Mouse (Mus musculus) frontal cortex, adult 2 months (tissue): ENCODE measurements around the gene Rorb. TPM values are rescaled to one million over a fixed set of nuclear protein-coding genes. Genes with fewer than 3 reads are reported as not detected.

Source experiments
- DNase-seq, 2 experiments: peaks; one replicate each; pipeline ENCODE4 v3.0.0; 2022; ENCODE audit warnings: low spot score in 1 of 2; ENCODE audit errors: extremely low spot score in 1 of 2
- polyA plus RNA-seq: library from polyadenylated mRNA; depleted of rRNA; stranded (reverse); fragments of >200 nt; gene quantifications from 2 replicates; pipeline ENCODE4 v1.2.3, GENCODE M21; 2012; rRNA removed

The Rorb gene
- 10.6 and 11.8 TPM in 2 replicates for polyA plus RNA-seq

DNA sequence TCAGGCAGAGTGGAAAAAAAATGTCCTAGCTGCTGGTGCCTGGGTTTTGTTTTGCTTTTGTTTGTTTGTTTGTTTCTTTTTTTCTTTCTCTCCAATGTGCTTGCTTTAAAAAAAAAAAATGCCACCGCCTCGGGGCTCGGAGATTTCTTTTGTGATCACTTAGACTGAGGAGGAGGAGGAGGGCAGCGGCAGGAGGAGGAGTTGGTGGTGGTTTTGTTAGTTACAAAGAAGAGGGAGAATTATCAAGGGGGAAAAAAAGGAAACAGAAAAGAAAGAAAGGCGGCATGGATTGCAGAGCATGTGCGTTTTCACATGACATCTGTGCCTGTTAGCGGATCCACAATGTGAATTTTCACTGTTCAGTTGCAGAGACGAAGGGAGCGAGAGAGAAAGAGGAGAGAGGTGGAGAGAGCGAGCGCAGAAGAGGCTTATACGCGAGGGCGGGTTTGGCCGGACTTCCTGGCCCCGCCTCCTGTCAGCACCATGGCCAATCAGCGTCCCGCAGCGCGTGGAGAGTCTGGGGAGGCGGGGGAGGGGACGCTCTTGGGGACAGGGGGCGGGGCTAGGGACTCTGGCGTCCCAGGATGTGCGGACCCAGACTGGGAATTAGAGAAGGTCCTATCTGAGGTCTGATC is at the start of gene Rorb:
Gene Rorb, minus strand, starts transcription at position 404 of the 635 bp plus-strand sequence.
- peak; percentile 59 to 89 for DNase-seq

DNA sequence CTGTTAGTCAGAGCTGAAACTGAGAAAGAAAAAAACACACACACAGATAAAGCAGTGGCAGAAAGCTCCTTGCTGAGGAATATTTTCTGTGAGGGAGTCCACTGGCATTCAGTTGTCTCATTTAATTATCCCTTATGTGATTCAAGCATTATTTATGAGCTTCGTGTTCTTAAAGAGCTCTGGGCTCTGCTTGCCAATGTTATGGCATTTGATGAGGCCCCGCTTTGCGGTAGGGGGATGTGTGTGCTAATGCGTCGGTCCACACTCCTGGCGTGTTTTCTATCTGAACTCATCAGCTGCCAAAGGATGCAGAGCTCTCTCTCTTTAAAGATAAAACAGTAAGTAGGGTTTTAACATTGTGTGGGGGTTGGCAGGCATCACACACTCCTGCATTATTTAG is 37.9 kb upstream of the Rorb start:
- no peak for DNase-seq

DNA sequence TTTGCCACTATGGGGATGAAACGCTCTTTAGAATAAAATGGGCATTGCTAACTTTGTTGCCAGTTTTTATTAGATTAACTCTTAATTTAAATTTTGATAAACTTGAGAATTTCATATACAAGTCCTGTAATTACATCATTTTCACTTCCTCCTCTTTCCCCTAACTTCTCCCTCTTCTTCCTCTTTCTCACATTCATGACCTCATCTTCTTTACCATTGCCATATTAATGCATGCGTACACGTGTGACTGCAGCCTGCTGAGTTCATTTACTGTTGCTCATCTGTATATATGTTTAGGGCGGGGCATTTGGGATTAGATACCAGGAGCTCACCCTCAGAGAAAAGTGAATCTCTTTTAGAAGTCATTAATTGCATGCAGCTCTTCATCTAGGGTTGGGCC is 33.5 kb upstream of the Rorb start:
- DNase-seq: no peak

DNA sequence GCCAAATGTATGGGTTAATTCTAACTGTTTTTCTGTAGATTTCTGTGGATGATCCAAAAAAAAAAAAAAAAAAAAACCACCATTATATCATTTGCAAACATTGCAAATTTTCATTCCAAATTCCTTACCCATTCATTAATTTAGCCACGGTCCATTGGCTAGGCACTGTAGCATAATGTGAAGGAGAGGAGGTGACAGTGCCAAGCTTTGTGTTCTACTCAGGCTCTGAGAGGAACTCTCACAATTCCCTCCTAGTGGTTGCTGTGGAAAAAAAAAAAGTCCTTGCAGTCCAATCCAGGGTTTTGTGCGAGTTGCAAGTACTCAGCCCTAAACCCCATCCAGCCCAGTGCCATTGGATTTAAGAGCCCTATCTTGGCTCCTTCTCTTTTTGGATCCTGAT is 25.9 kb upstream of the Rorb start:
- no peak for DNase-seq

DNA sequence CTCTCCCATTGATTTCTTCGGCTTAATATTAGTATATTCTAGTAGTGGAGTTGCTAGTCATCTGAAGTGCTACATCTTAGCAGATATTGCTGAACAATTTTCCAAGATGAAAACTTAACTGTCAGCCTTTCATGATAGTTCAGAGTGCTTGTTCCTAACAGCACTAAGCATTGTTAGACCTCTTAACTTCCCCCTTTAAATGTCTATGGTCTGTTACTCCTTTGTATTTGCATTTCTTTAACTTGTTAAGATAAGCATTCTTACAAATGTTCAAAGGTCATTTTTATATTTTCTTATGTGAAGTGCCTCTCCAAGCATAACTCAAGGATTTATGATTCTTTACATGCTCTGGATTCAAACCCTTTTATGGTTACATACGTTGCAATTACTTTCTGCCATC is 24.8 kb upstream of the Rorb start:
- DNase-seq: no peak

DNA sequence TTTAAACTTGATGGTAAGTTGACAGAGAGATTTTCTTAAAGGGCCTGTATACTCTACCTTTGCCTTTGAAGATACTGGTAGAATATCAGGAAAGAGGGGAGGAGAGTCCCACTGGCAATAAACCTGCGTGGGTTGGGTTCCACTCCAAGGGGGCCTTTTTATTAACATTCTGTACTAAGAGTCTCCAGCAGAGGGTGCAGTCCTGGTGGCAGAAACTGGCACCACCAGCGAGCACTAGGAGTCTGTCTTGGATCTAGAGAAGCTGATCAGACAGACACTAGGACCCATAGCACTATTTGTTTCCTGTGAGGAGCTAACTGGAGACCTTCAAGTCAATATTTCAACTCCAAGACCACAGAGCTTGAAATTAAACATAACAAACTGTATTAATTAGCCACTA is 11.3 kb upstream of the Rorb start:
- DNase-seq: no peak

DNA sequence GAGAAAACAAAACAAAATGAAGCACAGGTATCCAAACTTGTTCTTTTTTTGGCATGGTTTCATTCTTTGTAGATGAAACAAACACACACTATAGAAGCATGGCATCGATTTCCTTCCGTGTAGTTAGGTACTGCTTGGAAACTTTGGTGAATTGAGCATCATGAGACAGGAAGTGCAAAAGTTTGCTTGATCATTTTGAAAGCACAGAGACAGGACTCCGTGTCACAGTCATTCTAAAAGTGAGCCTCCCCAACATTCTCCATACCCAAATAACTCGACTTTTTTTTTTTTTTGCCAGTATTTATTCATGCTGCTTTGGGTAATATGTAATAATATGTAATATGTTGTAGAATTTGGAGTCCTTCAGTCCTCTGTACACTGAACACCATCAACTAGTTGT is 1.2 kb upstream of the Rorb start:
- DNase-seq: no peak

DNA sequence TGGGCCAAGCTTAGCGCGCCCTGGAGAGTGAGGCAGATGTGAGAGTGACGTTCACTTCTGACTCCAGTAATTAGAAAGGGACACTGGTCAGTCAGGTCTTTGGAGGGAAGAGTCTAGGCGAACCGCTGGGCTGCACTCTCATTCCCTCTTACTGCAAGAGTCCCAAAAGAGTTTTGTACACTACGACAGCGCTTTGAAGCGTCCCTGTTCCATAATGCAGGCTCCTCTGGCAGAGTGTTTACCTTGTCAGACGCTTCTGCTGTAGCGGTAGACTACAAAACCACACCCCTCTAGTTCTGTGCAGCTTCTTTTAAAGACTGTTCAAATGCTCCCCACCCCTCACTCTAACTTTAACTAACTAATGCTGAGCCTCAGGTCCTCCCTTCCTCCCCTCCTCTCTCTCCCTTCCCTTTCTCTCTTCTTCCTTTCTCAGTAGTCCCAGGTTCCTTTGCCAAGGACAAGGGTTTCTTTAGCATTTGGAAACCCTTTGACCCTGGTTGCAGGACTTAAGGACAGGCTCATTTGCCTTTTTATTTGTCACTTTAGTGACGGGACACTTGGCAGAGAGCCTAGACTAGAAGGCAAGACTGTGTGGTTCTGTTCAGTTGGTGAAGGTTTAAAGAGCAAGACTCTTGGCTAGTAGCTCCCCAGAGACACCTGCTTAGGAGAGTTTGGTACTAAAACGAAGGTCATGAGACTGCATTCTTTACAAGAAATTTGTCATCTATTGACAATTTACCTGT is 603 bp upstream of the Rorb start:
- no peak for DNase-seq

DNA sequence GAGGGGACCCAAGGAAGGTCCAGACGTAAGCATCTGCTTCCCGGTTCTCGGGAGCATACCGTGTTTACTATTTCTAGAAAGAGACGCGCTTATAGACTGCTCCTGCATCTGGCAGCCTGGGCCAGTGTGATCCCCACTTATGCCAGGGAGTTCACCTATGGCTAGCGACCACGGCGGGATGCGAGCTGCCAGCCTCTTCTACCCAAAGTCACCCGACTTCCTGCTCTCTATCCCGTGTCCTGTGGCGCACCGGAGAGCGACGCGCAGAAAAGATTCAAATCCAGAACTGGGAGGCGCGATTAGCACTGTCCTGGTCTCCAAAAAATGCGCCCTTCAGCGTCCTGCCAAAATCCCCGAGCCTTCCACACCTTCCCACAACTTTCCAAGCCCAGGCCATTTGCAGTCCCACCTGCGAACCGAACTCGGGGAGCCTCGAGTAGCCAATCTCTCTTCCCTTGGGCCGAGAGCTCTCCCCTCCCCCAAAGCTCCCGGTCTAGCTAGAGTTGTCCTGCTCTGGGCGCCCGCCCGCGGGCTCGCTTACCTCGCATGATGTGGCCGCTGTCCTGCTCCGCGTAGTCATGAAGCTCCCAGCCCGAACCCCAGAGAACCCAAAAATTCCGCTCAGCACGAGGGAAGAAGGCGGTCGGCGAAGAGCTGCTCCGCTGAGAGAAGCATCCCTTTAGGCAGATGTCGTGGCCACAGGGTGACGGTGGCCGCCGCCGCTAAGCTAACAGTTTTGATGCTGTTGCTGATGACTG is 806 bp downstream of the Rorb start:
- DNase-seq: peak in 1 of 2 experiments; percentile 45

DNA sequence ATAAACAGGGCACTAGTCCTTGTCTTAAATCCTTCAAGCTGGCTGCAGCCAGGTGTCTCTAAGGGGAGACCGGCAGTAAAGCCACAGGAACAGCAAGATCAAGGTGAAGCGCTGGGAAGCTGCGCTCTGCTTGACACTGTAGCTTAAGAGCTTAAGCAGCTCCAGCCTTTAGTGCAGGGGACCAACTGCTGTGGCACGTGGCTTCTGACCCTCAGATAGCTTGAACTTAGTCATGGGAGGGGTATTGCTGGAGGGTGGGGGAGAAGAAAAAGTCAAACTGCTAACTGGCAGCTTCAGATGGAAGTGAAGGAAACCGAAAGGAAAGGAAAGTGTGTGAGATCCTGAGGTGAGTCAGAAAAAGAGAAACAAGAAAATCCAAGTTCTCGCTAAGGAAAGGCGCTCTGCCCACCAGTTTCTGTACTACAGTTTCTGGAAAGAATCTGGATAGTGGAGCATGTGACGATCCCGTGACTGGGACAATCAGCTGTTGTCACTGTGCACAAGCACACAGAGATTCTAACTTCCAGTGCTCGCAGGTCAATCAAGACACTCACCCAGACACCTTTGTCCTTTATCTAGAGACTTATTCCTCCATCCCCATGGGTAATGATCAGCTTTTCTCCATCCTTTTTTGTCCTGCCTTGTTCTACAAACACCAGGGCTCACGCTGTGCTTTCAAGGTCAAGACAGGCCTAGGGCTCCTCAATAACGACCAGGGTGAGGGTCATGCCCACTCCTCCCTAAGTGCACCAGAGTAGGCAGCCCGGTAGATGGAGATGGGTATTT is 2.2 kb downstream of the Rorb start:
- peak in 1 of 2 experiments; percentile 52 for DNase-seq

DNA sequence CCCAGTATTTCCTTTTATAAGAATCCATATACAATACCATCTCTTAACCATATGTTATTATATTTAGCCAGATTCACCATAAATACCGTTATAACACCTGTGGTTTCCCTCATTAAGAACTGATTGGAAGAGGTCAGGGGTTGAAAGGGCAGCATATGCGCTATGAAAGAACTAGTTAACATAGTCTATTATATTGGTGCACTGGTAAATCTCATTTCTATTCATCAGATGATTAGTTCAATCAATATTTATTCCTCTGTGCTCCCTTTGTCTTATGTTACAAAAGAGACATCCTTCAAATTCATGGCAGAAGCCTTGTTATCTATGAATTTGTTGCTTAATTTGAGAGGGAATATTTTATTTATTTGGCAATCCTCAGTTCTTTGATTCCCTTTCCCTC is 6.4 kb downstream of the Rorb start:
- DNase-seq: no peak

DNA sequence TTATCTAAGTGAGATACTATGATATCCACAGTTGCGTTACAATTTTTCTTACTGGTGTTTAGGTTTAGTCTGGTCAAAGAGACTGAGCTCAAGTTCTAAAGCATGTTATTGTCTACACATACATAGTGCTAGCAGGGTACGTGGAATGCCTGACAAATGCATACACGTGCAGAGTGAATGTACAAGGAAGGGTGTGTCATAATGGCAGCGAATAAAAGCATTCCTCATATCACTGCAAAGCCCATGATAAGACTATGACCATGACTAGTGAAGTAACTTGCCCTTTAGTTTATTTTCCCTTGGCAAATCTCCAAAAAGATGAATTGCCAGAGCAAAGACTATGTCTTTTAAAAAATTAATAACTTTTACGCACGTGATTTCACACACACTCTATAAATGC is 13.8 kb downstream of the Rorb start:
- DNase-seq: no peak

DNA sequence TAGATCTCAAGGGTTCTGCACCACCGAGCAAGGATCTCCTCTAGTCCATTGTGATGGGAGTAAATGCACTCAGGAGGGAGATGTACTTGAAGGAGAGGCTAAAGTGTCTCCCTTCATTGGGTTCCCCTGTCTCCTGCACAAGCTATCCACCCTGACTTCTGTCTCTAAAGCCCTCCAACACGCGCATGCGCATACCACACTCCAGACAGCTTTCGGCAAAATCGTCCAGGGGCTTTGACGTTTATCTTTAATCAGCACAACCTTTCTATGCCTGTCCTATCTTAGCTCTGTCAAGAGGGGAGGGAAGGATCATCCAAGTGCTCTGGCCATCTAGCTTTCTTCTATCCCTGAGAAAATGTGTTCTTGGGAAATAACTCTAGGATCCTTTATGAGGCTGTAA is 21.6 kb downstream of the Rorb start:
- no peak for DNase-seq

DNA sequence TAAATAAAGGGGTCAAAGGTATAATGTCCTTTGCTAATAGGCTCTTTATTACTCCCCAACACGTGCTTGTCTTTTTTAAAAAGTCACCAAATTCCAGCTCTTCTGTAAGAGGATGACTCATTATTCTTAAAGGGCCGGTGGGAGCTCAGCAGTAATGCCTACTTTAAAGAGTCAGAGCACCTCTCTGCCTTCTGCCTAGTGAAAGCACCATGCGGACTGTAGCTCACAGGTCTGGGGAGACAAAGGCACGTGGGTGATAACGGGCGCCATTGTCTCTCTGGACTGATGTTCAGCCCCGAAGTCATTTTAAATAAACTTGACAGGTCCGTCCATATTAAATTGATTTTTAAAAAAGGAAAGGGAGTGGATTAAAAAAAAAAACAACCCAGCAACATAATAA is 33.1 kb downstream of the Rorb start:
- DNase-seq: no peak

DNA sequence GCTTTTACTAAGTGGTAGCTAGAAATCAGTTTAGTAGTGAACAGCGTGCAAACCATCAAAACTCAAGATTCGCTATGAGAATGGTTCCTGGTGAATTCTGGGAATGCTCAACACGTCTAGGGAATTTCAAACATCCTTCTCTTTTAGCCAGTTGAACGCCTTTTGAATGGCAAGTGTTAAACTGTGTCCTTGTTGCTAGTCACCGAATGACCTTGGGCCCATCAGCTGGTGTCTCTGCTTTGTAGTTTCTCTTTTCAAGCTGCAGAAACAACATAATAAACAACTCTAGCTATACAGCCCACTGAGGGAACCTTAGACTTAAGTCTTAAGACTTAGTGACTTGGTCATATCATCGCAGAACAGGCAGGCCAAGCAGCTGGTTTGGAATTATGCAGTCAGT is 36.2 kb downstream of the Rorb start:
- DNase-seq: no peak

DNA sequence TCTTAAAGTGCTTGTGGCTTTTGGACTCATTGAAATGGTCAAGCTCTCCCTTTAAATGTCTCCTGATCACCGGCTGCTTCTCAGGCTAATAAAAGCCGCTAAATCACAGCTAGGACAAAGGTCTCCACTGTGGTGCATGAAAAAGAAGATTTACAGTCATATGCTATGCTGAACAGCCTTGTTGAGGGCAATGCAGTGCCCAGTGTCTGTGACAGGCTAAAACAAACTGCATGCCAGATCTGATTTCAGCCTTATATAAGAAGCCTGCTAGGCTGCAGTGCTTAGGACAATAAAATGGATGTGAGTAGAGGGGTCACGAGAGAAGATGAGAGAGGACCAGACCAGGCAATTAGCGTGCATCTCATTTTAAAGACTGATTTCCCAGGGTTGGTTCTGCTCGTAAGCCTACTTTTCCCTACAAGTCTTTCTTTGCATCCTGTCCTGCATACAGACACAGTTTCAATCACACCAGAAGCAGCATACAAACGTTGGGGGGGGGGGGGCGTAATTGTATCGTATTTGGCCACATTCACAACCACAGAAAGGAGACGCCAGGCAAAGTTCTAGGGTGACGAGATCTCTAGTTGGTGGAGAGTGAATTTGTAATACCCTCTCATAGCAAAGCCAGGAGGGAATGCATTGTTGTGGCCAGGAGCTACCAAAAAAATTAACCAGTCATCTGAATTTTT is 52.1 kb downstream of the Rorb start:
- no peak for DNase-seq

DNA sequence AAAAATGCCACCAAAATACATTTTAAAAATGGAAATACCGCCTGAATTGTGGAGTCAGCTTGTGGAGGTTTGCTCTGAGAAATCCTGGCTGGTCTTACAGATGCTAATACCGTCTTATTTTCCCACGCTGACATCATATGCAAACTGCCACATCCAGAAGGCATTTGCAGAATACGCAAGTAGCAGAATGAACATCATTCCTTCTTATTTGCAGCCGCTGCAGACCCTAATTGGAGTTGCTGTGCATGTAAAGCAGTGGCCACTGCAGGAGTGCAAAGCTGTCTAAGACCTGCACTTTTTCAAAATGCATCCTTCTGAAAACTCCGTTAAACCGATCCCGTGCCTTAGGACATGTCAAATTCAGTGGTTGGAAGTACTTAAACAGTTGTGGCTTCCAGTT is 52.8 kb downstream of the Rorb start:
- no peak for DNase-seq

DNA sequence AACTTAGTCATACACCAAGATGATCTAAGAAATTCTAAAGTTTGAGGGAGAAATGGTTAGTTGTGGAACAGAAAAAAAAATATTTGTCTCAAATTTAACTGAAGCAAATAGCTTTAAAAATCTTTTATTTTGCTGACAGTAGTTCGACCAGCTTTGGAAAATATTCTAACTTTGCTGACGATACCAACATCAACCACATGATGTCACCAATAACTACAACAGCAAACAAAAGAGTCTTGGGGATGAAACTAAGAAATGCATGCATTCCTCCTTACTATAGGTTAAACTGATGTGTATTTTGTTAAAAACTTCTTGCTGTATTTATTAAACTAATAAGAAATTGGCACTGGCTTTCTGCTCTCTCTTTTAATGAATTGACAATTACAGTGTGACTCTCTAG is 67.9 kb downstream of the Rorb start:
- no peak for DNase-seq

DNA sequence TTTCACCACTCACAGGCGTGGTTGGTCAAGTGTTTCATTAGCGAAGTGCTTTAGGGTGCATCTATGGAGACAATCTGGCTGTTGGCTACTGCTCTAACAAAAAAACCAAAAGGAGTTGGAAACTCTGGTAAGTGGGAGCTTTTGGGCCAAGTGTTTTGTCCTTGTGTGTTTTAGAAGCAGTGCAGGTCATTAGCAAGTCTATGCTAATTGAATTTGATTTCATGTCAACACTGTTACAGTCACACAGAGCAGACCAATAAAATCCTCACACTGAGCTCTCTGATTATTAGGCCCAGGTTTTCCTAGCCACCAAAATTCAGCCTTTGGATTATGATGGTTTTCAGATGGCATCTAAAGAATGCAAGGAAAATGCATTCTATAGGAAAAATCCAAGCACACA is 70.2 kb downstream of the Rorb start:
- no peak for DNase-seq
